Mouse (Mus musculus) liver, embryonic 15.5 days (tissue): ENCODE results near the gene Prpf40a. TPM values are rescaled to one million over a fixed set of nuclear protein-coding genes. Genes with fewer than 3 reads are reported as not detected.

Experiments
- ATAC-seq: fragments of 200-750 bp; cut with Nextera tagmentation; 2 replicates; pipeline ENCODE4 v1.8.0; 2017; ENCODE audit warnings: moderate number of reproducible peaks, mild to moderate bottlenecking, moderate library complexity; ENCODE audit not compliant: insufficient read depth
- H3K27ac ChIP-seq: fragments of 300-500 bp; sonication (generic); replicated peaks from 2 replicates; pipeline ENCODE4 v1.5.1; 2015; ENCODE audit warnings: mild to moderate bottlenecking, inconsistent platforms
- H3K27me3 ChIP-seq: fragments of 300-500 bp; sonication (generic); 2 replicates; pipeline ENCODE4 v1.6.1; 2015; ENCODE audit warnings: mild to moderate bottlenecking, inconsistent platforms
- H3K36me3 ChIP-seq: fragments of 300-500 bp; sonication (generic); replicated peaks from 2 replicates; pipeline ENCODE4 v1.6.1; 2015; ENCODE audit warnings: moderate library complexity, mild to moderate bottlenecking, inconsistent platforms
- H3K4me1 ChIP-seq: fragments of 300-500 bp; sonication (generic); replicated peaks from 2 replicates; pipeline ENCODE4 v1.6.1; 2015; ENCODE audit warnings: inconsistent platforms
- H3K4me2 ChIP-seq: fragments of 300-500 bp; sonication (generic); 2 replicates; pipeline ENCODE4 v1.6.1; 2015; ENCODE audit warnings: moderate library complexity, mild to moderate bottlenecking, inconsistent platforms
- H3K4me3 ChIP-seq: fragments of 300-500 bp; sonication (generic); replicated peaks from 2 replicates; pipeline ENCODE4 v1.5.1; 2015; ENCODE audit warnings: mild to moderate bottlenecking, inconsistent platforms
- H3K9ac ChIP-seq: fragments of 300-500 bp; sonication (generic); 2 replicates; pipeline ENCODE4 v1.6.1; 2015; ENCODE audit warnings: moderate library complexity, mild to moderate bottlenecking, inconsistent platforms
- H3K9me3 ChIP-seq: fragments of 300-500 bp; sonication (generic); replicated peaks from 2 replicates; pipeline ENCODE4 v1.6.1; 2016; ENCODE audit warnings: inconsistent platforms
- WGBS: fragments of 180-500 bp; shearing (Covaris S2); methylation state at CpG from one replicate; pipeline ENCODE4 v1.1.7; 2015; ENCODE audit warnings: mixed read lengths; ENCODE audit not compliant: insufficient replicate concordance; 5-methylcytosine and 5-hydroxymethylcytosine counted together
- polyA plus RNA-seq: library from polyadenylated mRNA; unstranded; fragments of >200 nt; fragmentation: Nextera tagmentation; extraction: Ambion mirVana; gene quantifications from 2 replicates; pipeline ENCODE4 v1.2.1, GENCODE M21; 2015

The Prpf40a gene
- polyA plus RNA-seq, 1 experiment from 2014 or later = 65.6 TPM

DNA sequence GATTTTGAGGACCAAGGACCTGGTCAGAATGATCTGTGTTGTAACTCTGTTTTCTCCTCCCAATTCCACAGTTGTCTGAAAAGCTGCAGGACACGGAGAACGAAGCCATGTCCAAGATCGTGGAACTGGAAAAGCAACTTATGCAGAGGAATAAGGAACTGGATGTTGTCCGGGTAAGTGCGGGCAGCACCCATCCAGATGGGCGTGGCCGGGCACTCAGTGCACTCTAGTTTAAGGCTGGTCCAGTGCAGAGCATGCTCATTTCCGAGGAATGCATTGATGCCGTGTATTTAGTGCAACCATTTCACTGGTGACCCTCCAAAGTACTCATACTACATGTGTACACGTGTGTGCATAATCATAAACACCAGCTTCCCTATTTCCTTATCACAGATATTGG is 85.7 kb downstream of the Prpf40a start:
- Histone ChIP-seq H3K27ac (no peak overlapping the region), H3K9me3 (no peaks in the 10 kb centered on the region), H3K4me2 (no peak overlapping the region), H3K4me1 (no peaks in the 10 kb centered on the region), H3K4me3 (no peak overlapping the region), H3K9ac (no peak overlapping the region), H3K27me3 (no peaks in the 10 kb centered on the region), H3K36me3 (no peaks in the 10 kb centered on the region)
- no peak for ATAC-seq
- 76% methylated on average over 10 of the region's 10 CpGs for WGBS

DNA sequence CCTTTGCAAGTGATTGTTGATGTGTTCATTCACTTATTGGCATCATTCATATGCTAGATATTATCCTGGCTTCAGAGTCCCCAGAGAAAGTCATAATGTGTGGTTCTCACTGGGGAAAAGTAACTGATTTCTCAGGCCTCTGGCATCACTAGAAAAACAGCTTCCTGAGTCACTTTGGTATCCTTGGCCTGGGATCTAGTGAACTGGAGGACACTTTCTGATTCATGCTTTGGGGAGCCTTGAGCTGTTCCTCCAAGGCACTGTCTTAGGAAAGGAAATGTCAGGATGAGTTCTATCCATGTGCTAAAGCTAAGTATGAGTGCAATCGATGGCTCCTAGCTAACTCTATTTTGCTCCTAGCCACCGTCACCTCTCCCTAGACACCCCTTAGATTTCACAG is 88.2 kb downstream of the Prpf40a start:
- Histone ChIP-seq H3K27me3 (no peaks in the 10 kb centered on the region), H3K9ac (no peak overlapping the region), H3K9me3 (no peaks in the 10 kb centered on the region), H3K36me3 (no peaks in the 10 kb centered on the region), H3K4me3 (no peak overlapping the region), H3K4me2 (no peak overlapping the region), H3K27ac (no peak overlapping the region), H3K4me1 (no peaks in the 10 kb centered on the region)
- ATAC-seq = no peak
- 72% methylated on average over 2 of the region's 2 CpGs for WGBS

DNA sequence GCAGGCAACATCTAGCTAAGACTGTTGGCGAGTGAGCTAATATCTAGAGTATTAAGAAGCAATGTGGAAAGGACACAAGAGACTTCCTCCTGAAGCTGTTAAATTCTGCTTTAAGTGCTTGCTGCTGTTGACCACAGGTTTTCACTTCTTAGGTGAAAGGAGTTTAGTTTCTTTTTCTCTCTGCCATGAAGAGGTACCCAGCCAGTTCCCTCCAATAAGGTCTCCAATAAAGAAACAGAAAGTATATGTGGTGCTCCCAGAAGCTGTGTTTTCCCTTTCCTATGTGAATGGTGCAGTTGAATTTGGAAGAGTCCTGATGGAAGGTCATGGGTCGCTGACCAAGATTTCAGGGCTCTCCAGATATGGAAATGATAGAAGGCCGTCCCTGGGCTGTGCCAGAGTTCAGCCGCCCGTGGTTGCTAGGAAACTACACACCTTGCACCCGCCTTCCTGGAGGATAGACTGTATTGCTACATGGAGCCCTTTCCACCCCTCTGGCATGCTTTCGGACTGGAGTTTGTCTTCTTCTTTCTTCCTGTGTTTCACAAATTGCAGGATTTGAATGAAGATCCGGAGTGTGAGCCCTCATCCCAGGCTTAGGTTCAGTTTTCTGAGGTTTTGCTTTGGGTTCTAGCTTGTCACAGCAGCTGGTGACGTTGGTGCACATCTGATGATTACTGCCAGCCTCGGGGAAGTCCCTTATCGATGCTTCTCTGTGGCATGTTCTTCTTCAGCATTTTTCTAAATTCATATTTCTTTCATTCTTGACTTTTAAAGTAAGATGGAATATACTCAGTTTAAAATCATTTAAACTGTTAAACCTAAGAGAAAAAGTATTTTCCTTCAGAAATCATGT is 89.0 kb downstream of the Prpf40a start:
- Histone ChIP-seq H3K27me3 (no peaks in the 10 kb centered on the region), H3K4me3 (no peak overlapping the region), H3K36me3 (no peaks in the 10 kb centered on the region), H3K9me3 (no peaks in the 10 kb centered on the region), H3K4me2 (no peak overlapping the region), H3K9ac (no peak overlapping the region), H3K27ac (no peak overlapping the region), H3K4me1 (no peaks in the 10 kb centered on the region)
- ATAC-seq = no peak
- 63% methylated on average over 11 of the region's 11 CpGs for WGBS

DNA sequence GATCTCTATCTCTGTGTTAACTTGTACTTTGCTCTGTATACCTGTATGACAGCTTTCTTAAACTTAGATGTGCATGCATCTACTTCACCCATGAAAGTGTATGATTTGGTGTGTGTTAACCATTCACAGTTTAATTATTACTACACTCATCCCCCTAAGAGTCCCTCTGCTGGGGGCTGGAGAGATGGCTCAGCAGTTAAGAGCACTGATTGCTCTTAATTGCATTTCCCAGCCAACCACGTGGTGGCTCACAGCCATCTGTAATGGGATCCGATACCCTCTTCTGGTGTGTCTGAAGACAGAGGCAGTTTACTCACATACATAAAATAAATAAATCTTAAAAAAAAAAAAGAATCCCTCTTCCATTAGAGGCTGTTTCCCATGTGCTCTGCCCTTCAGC is 91.0 kb downstream of the Prpf40a start:
- no peak overlapping the region for H3K9ac ChIP-seq
- no peaks in the 10 kb centered on the region for H3K9me3 ChIP-seq
- H3K27me3 ChIP-seq = no peaks in the 10 kb centered on the region
- no peak for ATAC-seq
- H3K4me1 ChIP-seq = no peaks in the 10 kb centered on the region
- WGBS = 52% methylated on average over 2 of the region's 2 CpGs
- H3K4me3 ChIP-seq = no peak overlapping the region
- H3K27ac ChIP-seq = no peak overlapping the region
- H3K36me3 ChIP-seq = no peaks in the 10 kb centered on the region
- no peak overlapping the region for H3K4me2 ChIP-seq

DNA sequence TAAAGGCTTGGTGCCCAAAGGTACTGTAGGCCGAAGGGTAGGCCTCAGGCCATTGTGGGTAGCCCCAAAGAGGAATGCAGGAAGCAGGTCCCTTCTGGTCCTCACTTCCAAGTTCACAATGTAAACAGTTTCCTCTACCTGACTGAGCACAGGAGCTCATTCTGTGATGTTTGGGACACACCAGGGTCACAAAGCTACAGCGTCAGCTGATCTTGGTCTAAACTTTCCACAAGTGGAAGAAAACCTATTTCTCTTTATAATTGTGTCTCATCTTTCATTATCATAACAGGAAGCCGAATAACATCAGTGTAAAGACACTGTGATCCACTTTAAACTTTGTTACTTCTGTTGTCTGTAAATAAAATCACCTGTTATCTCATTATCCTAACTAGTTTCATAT is 95.6 kb downstream of the Prpf40a start:
- no peak overlapping the region for H3K9ac ChIP-seq
- WGBS = 60% methylated on average over 3 of the region's 3 CpGs
- H3K9me3 ChIP-seq = no peaks in the 10 kb centered on the region
- H3K27ac ChIP-seq = no peak overlapping the region
- H3K4me3 ChIP-seq = no peak overlapping the region
- H3K27me3 ChIP-seq = no peaks in the 10 kb centered on the region
- no peak overlapping the region for H3K4me2 ChIP-seq
- no peaks in the 10 kb centered on the region for H3K4me1 ChIP-seq
- no peak for ATAC-seq
- no peaks in the 10 kb centered on the region for H3K36me3 ChIP-seq

DNA sequence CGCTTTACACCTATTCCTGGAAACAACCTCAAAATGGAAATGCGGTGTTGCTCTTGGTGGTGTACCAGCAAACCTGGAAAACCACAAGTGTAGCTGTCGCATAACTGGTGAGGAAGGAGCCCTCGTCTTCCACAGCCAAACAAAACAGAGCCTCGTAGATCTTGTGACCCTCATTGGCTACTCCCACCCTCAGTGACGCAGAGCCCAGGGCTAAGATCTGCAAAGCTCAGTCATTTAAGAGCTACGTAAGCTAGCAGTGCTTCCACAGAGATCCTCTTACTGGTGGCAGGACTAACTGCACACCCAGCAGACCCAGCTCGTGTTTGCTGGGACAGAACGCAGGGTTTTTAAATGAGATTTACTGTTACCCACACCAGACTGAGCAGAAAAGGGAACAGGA is 96.1 kb downstream of the Prpf40a start:
- no peak for ATAC-seq
- no peak overlapping the region for H3K9ac ChIP-seq
- H3K4me3 ChIP-seq = no peak overlapping the region
- H3K27ac ChIP-seq = no peak overlapping the region
- no peak overlapping the region for H3K4me2 ChIP-seq
- no peaks in the 10 kb centered on the region for H3K27me3 ChIP-seq
- no peaks in the 10 kb centered on the region for H3K9me3 ChIP-seq
- WGBS = 54% methylated on average over 9 of the region's 9 CpGs
- no peaks in the 10 kb centered on the region for H3K4me1 ChIP-seq
- no peaks in the 10 kb centered on the region for H3K36me3 ChIP-seq

DNA sequence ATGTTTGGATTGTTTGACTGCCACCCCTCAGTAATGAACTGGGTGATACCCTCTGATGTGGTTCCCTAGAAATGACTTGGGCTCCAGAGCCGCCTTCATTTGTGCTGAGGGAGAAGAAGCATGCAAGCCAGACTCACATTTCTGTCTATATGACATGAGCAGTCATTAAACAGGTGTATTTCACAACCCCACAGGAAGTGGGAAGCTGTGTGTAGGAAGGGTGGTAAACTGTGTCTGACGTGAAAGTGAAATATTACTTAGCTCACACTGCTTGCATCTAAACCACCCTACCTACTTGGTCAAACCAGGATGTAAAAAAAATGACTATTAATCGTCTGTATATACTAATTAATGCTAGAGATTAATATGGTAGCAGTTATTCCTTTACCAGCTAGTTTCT is 102.3 kb downstream of the Prpf40a start:
- no peak for ATAC-seq
- Histone ChIP-seq H3K4me2 (no peak overlapping the region), H3K9me3 (no peaks in the 10 kb centered on the region), H3K36me3 (no peaks in the 10 kb centered on the region), H3K4me3 (no peak overlapping the region), H3K4me1 (no peaks in the 10 kb centered on the region), H3K27me3 (no peaks in the 10 kb centered on the region), H3K27ac (no peak overlapping the region), H3K9ac (no peak overlapping the region)
- WGBS = 28% methylated on average over 3 of the region's 3 CpGs

DNA sequence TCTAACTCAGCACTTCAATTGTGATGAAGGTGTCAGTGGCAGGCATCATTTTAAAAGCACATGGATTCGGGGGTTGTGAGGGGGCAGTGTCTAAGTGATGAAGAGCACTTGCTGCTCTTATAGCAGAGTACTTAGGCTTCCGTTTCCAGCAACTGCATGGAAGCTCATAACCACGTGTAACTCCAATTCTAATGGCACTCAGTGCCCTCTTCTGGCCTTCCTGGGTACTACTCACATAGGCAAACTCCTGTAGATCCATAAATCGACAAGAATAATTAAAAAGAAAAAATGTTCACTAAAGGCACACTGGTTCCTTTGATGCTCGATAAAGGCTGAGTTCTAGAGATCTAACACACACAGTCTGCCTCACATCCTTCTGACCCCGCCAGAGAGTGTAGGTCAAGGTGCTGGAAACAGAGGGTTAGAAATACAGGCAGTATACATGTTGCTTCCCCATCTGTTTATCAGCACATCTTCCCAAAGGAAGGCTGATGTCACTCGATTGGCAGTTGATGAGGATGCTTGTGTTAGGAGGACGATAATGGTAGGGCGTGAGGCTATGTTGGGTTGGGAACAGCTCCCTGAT is 105.4 kb downstream of the Prpf40a start:
- Histone ChIP-seq H3K4me1 (no peaks in the 10 kb centered on the region), H3K9ac (no peak overlapping the region), H3K9me3 (no peaks in the 10 kb centered on the region), H3K27ac (no peak overlapping the region), H3K4me3 (no peak overlapping the region), H3K4me2 (no peak overlapping the region), H3K27me3 (no peaks in the 10 kb centered on the region), H3K36me3 (no peaks in the 10 kb centered on the region)
- 33% methylated on average over 9 of the region's 9 CpGs for WGBS
- no peak for ATAC-seq

Other genes starting within 250 kb of the Prpf40a start
- gene Arl6ip6, start 442 bp upstream of the Prpf40a start, polyA plus RNA-seq = 24.0 and 26.9 TPM in 2 replicates